Mouse (Mus musculus): ENCODE data around the gene Ubash3b.

DNA sequence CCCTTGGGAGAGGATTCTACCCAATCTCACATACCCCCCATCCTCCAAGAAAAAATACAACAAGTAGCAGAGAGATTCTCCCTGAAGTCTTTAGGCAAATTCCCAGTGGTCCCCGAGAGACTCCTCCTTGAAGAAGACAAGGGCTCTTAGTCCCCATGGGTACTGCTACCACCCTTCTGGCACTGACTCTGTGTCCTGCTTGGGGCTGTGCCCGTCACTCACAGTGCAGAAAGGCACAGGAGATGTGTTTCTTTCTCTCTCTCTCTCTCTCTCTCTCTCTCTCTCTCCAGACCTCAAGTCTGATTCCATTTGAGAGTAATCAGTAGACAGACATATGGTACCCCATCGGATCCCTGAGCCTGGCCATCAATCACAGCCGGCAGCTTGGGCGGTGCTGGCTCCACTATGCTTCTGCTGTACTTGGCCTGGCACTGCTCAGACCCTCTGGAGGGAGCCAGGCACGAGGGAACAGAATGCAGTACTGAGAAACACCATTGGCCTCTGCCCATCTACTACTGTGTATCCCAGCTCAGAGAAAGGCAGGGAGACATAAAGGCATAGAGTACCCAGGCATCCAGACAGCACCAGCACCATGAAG is 12.3 kb downstream of the Ubash3b start:
- TF ChIP-seq POLR2A (IDR thresholded peaks at IDR 0.05; ENCODE audit: low read depth, low read length) (no peak), CTCF (IDR thresholded peaks at IDR 0.05; ENCODE audit: extremely low read depth, insufficient read length, insufficient replicate concordance, low read depth, low read length) (no peak)
